Mouse (Mus musculus) CH12.LX (cell line): ENCODE data around the gene Asic2.

Experiments used
- CTCF ChIP-seq, 2 experiments: IDR thresholded peaks in 1 of 2; conservative IDR thresholded peaks in 1 of 2; 2 replicates each; pipeline ENCODE4 v1.5.1; 2011 to 2012; ENCODE audit warnings: low read depth in 2 of 2, low read length in 2 of 2, improper control_type of control experiment in 1 of 2, inconsistent platforms in 1 of 2, mild to moderate bottlenecking in 1 of 2, moderate library complexity in 1 of 2
- EP300 ChIP-seq: IDR thresholded peaks from 2 replicates; pipeline ENCODE4 v1.6.1; 2011; ENCODE audit warnings: low read length, improper control_type of control experiment
- MAX ChIP-seq: IDR thresholded peaks from 2 replicates; pipeline ENCODE4 v1.6.1; 2011; ENCODE audit warnings: low read length, improper control_type of control experiment
- POLR2A ChIP-seq: IDR thresholded peaks from 2 replicates; pipeline ENCODE4 v1.6.1; 2011; ENCODE audit warnings: low read depth, mild to moderate bottlenecking, improper control_type of control experiment, low read length

GRCm38 (mm10) chr11:81531906-81532305, 436.4 kb downstream of the Asic2 start:
- no peak for TF ChIP-seq CTCF (conservative IDR thresholded peaks at IDR 0.05 in 1 of 2, IDR thresholded peaks at IDR 0.05 in 1 of 2; ENCODE audit: low read depth in 2 of 2, low read length in 2 of 2)
- no peak for TF ChIP-seq EP300
- TF ChIP-seq POLR2A, result no peak
- TF ChIP-seq MAX, result no peak
